Mouse (Mus musculus) cerebellum, adult 11-12 months (tissue): ENCODE data around the gene Prkci.
A peak's percentile ranks its signal among the peaks of the same experiment; 100 is the strongest.

Experiments
- DNase-seq: peaks from one replicate; pipeline ENCODE4 v3.0.0; 2022

Prkci gene

DNA sequence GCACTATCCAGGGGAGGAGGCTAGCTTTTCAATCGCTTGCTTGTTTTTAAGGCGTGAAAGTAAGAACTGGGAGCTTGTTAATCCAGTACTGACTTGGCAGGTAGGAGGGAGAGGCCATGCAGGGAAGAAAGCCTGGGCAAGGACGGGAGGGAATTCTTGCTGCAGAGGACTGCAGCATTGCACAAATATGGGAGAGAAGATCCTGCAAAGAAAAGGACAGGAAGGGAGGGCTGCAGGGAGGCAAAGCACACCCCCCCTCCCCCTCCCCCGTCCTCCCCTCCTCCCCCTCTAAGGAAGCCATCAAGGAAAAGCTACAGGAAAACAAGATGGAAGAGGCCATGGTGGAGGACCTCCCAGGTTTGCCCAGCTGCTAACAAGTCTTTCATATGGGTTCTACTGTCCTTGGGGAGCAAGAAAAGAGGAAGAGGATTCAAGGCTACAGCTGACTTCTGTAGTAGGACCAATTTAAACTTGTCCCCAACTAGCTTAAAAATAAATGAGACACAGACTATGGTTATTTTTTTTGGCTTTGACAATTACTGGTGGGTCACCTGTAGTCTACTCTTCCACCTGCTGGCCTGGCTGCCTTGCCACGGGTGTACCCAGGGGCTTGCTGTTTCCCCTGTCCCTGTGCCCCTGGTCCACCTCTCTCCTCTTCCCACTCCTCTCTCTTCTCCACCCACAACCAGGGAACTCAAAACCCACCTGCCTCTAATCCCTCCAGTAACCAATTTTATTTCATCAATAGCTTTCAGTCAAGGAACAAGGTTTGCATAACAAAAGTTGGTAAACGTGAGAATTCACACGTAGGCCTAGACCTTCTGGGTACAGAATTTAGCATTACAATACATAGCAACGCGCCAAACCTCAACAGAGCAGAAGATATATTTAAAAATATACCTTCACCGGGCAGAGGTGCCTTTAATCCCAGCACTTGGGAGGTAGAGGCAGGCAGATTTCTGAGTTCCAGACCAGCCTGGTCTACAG lies 93.5 kb downstream of the Prkci start:
- DNase-seq, result no peak

DNA sequence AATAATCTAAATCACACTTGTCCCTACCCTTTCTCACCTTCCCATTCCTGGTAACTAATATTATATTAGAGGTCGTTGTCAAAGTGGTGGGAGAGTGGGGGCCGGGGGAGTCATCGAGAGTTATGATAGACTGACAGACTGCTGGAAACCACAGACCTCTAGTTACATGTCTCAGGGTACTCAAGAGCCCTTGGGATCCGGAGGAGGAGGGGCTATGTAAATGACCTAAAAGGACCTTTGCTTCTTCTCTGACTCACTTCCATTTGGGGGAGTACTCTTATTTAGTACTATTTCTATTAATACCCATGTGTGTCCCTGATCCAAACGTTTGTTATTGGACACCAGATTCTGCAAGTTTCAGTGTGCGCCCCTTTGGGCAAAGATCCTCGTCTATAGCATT lies 94.4 kb downstream of the Prkci start:
- DNase-seq, result no peak

DNA sequence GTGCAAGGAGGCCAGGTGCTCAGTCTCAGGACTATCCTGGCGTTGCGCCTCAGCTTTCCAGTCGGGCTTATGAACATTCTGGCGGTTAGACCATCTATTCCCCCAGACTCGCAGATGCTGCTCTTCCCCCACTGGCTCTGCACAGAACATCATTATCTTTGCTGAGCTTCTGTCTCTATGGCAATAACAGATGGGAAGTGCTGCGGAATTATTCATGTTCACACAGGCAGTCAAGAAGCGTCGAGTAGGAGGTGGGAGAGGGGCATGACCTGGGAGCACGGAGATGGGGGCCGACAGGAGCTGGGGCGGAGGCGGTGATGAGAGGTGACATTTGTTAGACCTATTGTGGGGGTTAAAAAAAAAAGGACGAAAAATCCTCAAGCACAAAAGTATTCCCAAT lies 97.6 kb downstream of the Prkci start:
- DNase-seq, result peak; percentile 54

DNA sequence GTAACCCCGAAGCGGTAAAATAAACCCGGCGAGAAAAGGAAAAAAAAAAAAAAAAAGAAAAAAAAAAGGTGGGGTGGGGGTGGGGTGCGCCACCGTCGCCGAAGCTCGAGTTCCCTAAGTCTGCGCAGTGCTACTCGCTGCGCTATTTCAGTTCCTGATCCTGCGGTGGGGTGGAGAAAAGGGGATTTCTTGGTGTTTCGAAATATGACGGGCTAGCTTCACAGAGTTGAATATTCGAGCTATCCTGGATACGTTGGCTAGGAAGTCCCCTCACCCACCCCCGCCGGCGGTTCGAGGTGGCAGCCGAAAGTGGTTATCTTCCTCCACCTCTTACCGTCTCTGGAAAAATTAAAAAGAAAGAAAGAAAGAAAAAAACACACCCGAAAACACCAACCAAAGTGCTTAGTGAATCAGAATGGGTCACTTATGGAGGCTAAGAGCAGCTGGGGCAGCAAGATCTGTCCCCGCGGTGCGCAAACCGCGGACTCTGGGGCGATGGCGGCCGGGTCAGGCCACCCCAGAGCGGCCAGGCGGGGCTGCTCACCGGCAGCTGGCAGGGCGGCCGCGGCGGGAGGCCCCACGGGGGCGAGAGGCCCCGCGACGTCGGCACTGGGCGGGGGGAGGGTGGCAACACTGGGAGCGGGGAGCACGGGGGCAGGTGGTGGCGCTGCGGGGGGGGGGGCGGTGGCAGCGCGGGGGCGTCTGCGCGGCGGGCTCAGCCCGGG lies 98.2 kb downstream of the Prkci start:
- DNase-seq, result peak; percentile 64

DNA sequence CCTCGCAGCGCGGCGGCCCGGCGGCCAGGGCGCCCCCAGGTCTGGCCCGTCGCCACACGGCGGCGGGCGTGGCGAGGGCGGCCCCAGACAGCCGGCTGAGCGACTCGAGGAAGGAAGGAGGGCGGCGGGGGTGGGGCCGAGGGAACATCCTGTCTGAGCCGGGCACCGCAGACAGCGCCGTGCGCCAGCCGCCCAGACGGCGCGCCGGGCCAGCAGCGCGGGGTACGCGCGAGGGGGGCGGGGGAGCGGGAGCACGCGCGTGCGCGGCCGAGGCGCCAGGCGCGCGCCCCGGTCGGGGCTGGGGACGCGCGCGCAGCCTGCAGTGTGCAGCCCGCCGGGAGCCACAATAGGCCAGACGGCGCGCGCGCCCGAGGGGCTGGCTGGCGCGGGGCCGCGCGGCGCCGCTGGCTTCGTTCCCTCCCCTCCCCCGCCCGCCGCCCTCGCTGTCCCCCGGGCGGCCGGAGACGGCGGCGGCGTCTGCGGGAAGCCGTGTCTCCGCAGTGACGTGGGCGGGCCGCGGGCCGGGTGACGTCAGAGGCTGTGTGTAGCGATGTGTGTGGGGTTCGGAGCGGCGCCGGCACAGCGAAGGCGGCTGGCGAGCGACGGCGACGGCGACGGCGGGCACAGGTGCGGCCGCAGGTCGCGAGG lies 99.1 kb downstream of the Prkci start, which contains the start of gene Skil:
Skil (plus strand) TSS at position 528 of the 648 bp plus-strand sequence.
- DNase-seq, result peak; percentile 94

DNA sequence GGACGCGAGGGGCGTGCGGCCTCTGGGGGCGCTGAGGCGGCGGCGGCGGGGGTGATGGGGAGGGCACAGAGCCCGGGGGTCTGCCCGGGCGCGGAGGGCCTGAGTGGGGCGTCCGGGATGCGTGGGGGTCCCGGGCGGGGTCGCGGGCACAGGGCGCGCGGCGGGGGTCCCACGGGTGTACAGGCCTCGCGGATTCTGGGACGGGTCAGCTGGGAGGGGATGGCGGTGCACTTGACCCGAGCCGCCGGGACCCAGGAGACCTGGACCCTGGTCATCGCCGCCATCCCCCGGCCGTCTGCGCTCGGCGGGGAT lies 99.6 kb downstream of the Prkci start:
- no peak for DNase-seq

DNA sequence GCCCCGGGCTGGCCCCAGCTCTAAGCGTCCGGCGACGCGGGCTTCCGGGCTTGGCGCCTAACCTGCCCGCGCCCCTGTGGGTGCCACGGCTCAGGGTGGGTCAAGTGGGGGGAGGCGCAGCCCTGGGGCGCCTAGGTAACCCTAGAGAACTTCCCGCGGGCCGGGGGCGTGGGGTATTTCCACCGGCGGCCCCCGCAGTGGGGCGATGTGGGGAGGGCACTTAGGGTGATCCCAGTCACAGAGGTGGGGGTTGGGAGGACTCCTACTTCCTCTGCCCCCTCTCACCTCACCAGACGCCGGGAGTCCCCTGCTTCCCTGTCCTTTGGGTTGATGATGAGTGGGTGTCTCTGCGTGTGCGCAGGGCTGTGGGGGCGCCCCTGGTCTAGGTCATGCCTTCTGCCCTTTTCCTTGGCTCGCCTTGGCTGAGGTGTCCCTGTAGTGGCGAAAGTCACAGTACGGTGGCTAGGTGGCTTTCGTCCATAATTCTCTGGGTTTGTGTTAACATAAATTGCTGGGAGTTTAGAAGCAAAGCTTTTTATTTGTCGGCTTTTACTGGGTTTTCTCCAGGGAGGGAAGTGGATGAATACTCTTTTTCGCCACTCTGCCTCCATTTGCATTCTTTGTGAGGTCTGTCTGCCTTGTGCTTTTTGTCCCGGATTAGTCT lies 100.1 kb downstream of the Prkci start:
- DNase-seq, result peak; percentile 80

DNA sequence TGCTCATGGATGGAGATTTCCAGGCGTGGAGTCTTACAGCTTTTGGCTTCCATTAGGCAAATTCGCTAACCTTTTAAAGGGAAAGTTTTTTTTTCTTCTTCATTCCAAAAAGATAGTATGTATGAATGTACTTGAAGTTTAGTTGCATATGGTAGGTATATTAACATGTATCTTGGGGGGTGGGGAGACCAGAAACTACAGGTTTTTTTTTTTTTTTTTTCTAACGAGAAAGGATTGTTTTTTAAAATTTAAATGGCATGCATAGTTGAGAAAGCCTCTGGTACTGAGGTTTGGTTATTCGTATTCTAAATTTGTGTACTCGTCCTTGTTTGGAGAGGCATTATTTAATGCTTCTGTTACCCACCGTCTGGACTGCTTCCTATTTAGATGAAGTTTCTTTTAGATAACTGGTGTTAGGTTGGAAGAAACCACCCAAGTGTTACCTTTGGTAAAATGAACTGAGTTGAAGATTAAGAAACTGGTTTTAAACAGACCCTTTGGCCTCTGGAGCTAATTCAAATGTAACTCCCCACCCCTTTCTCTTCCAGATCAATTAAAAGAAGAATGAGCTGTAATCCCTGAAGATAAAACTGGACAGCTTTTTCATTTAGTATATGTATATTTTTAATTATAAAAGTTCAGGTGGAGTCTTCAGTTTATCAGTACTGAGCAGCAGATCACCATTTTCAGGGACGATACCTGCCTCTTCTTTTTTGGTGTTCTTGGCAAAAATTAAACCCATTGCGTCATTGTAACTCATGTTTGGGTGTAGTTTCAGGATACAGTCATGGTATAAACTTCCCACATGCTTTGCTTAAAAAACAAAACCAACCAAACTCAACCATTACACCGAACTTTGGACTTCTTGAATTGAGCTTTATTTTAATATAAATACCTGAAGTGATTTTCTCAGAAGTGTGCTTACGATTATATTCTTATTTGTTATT lies 100.9 kb downstream of the Prkci start:
- DNase-seq, result no peak

DNA sequence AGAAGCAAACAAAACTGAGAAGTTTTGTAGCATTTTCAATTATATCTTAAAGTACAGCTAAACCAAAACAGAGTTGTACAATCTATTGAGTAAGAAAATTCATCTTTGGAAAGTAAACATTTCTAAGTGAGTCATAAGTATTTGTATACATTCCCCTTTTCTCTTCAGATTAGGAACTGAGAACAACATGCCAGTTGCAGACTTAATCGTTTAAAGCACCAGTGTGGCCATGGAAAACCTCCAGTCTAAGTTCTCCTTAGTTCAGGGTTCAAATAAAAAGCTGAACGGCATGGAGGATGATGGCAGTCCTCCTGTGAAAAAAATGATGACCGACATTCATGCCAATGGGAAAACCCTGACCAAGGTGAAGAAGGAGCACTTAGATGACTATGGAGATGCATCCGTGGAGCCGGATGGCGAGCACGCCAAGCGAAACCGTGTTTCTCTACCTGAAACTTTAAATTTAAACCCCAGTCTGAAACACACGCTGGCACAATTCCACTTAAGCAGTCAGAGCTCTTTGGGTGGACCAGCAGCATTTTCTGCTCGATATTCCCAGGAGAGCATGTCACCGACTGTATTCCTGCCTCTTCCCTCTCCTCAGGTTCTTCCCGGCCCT lies 101.7 kb downstream of the Prkci start:
- DNase-seq, result peak; percentile 16

DNA sequence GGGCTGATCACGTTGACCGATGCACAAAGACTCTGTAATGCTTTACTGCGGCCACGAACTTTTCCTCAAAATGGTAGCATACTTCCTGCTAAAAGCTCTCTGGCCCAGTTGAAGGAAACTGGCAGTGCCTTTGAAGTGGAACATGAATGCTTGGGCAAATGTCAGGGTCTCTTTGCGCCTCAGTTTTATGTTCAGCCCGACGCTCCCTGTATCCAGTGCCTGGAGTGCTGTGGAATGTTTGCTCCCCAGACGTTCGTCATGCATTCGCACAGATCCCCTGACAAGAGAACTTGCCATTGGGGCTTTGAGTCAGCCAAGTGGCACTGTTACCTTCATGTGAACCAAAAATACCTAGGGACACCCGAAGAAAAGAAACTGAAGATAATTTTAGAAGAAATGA lies 102.4 kb downstream of the Prkci start:
- no peak for DNase-seq

DNA sequence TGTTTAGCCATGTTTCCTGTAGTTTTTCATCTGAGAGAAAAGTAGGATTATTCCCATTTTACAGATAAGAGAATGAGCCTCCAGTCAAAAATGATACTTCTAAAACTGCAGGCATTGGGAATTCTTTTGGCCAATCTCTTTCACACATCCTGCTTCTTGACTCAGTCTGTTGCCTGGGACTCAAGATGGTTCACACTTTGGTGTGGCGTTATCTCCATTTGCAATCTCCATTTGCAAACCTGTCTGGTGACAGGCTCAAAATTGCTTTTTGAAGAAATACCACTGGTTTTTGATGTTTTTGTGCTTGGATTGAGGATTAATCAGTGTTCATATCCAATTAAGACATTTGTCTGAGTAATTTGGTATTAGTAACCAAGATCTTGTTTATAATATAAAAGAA lies 103.0 kb downstream of the Prkci start:
- DNase-seq, result no peak

DNA sequence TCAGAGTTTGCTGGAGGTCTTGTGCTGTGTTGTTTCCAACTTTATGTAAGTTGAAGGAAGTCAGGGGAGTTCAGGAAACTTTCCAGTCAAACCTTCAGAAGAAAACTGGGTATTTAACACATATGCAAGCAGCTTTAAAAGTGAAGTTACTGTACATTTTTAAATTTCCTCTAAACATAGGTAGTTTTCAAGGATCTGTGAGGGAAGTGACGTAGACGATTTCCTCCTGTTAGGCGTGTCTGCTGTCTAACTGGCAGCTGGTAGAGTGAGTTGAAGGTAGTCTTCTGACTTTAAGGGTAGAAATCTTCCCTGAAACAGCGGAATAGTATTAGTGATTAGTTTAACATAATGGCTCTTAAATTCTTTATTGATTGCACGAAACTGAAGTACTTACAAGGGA lies 104.5 kb downstream of the Prkci start:
- no peak for DNase-seq

DNA sequence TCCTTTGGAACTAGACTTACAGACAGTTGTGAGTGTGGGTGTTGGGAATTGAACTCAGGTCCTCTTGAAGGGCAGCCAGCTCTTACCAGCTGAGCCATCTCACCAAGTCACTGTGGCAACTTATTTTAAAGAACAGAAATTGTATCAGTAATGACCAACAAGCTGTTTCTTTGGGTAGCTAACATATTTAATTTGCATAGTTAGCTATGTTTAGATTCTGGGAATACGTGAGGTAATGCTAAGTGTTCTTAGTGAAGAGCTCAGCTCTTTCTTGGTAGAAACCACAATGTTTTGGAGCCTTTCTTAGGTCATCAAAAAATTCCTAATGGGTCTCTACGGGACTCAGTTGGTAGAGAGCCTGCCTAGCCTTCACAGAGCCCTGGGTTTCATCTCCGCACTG lies 105.3 kb downstream of the Prkci start:
- DNase-seq, result no peak
